Mouse (Mus musculus) activated CD4-positive, CD25-positive, alpha-beta regulatory T cell, adult 4 months (primary cell): ENCODE measurements at regions not wholly inside any gene's neighbourhood (a gene's known extent, or its start where the extent isn't known, plus 50 kb on each side); places are given as distances from the start of the nearest gene placed in this dataset.

Experiments used
- ATAC-seq: one replicate; pipeline ENCODE4 v1.8.0; 2017

DNA sequence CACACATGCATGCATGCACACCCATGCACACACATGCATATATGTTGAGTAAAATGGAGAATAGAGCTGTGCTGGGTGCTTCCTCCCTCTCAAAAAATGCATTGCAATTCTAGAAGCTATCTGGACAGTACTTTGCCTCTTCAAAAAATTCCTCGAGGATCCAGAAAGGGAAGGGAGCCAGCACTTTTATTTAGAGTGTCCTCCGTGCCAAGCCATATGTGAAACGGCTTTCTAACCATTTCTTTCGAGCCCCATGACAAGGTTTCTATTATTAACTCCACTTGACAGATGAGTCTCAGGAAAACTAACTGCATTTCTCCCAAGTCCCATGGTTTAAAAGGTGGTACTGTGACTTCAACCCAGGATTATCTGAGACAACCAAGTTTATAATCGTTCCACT is 140.7 kb upstream of the Usp24 start:
- ATAC-seq: no peak

- ATAC-seq: no peak
Measured at GRCm38 (mm10) chr4:106185745-106186501, 130.1 kb upstream of the Usp24 start.

DNA sequence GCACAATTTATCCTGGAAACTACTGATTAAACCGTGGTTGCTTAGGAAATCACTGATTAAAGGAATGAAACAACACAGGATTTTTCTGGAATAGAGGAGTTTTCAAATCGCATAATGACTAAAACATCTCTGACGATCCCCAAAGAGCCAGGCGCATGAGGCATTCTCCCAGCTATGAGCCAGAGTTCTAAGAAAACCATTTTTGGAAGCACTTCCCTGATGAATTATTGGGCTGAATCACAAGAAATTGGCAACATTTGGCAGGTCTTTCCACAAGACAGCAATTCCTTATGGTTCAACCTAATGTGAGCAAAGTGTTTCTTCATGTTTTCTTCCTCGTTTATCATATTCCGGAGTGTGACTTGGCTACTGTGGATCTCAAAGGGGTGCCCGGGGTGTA is 129.3 kb upstream of the Usp24 start:
- no peak for ATAC-seq

GRCm38 (mm10) chr4:106190248-106190647 is 125.8 kb upstream of the Usp24 start:
- no peak for ATAC-seq

DNA sequence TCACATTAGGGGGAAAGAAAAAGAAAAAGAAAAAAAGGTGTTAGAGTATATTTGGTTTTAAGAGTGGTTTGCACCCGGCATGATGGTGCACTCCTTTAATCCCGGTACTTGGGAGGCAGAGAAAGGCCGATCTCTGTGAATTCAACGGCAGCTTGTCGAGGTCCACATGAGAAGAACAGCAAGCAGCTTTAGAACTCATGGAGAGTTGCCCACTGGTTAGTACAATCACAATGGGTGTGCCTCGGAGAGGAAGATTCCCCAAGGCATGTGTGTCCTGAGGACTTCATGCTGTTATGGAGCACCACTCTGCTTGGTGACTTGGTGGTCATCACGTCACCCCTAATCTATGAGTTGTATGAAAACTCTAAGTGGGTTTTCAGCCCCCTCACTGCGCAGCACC is 124.7 kb upstream of the Usp24 start:
- ATAC-seq: no peak

DNA sequence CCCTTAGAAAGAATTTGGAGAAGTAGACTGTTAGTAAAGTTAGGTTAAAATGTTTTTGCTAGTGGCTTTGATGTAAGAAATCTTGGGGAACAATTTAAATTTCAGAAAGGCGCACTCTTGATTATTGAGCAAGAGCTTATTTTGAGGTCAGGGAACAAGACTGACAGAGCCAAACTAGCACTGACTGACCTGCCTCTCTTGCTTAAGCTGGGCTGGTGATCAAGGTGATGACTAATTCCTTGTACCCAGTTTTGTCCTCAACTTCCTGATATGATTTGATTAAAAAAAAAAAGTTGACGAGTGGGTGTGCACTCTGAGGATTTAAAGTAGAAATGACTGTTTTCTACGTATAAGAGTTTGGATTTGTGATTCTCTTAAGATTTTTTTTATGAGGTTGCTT is 124.2 kb upstream of the Usp24 start:
- no peak for ATAC-seq

DNA sequence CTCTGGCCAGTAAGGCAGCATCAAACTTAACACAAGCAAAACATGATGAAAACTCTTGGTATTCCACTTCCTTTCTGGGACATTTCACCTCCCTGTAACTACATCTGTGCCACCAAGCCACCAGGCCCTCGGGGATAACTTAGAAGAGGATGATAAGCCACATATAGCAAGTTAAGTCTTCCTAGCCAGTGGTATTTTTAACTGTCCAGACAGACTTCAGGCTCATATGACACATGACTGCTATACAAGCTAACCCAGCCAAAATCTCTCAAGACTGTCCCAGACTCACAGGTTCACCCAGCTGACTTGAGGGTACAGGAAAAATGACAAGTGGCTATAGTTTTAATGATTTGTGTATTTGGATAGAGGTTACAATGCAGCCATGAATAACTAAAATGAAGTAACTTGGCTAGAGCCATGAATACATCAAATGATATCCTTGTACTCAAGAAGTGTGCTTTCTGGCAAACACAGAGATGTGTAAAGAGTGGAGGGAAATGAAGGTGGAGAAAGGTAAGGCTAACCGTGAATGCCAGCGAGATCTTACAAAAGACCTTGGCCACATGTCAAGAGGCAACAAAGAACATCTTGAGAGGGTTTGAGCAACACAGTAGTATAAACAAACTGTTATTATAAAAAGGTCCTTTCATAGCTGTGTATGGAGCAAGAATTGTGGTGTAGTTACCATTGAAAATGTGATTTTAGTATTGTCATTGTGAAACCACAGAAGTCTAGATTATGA is 122.6 kb upstream of the Usp24 start:
- ATAC-seq: no peak

DNA sequence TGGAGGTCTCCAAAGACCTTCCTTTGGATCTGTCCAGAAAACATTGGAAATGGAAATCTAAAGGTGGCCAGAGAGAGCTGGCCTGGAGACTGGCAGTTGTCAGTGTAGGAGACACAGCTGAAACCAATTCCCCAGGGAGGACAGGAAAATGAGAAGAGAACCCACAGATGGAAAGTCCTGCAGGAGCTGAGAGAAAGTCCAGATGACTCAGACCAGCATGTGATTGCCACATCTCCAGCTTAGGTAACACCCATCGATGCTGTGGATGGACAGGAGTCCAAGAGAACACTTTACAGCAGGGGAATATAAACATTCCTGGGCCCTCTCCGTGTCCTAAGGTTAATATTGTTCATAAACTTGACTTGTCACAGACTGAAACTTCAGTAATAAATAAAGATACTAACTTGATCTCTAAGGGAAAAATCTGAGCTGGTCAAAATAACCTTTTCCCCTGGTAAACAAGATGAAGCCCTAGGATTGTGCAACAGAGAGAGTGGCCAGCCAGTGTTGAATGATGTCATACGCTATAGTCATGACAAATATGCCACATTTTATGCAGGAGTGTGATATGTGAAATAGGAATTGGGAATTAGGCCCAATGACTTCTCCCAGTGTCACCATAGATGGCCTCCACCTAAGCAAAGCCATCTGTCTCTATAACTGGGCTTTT is 120.4 kb upstream of the Usp24 start:
- ATAC-seq: no peak

DNA sequence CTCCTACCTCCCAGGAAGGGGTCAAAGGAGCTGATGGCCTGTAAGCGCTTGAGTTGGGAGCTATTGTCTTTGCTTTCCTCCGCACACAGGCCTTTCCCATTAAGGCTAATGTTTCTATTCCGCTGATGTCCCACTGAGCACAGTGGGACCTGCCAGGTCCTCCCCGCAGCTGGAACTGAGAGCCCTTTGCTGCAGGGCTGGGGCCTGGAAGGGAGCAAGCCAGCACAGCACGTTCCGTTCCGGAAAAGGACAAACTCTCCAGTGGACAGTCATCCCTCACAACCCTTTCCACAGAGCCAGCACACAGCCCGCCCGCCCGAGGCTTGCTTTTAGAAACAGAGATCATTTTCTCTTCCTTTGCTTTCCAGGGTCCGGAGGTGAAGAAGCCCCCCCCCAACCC is 116.2 kb upstream of the Usp24 start:
- no peak for ATAC-seq

- ATAC-seq: no peak
Measured at GRCm38 (mm10) chr4:106200241-106200640, 115.8 kb upstream of the Usp24 start.

- no peak for ATAC-seq
Measured at GRCm38 (mm10) chr4:106202554-106202953, 113.5 kb upstream of the Usp24 start.

- no peak for ATAC-seq
Measured at GRCm38 (mm10) chr4:106205200-106205599, 110.8 kb upstream of the Usp24 start.

DNA sequence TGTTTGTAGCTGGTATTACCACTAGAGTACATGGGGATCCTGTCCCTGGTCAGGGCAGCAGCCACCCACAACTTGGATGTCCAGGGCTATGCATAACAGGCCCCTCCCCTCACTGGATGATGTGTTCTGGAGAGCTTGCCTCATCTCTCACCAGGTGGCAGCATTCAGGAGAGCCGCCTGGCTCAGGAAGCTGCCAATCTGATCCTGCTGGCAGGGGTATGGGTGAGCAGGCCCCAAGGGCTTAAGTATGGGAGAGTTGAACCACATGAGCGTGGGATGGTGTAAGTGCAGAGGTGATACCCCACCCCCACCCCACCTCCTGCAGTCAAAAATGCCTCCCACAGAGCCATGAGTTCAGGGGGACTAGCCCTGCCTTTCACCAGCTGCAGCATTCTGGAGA is 110.0 kb upstream of the Usp24 start:
- ATAC-seq: no peak

GRCm38 (mm10) chr4:106209465-106209864 is 106.5 kb upstream of the Usp24 start:
- no peak for ATAC-seq

DNA sequence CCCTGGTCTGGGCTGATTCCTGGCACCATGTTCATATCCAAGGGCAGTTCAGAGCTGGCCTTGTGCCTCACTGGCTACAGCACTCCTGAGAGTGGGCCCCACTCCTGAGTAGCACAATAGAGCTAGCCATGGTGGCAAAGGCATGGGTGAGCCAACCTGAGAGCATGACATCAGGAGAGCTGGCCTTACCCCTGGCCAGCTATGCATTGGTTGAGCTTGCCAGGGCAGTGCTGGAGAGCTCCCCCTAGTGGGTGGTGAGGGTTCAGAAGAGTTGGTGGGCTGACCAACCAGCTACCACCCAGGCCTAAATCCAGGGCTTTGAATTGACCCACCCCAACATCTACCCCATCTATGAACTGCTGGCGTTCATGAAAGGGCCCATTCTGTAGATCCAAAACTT is 106.0 kb upstream of the Usp24 start:
- no peak for ATAC-seq

DNA sequence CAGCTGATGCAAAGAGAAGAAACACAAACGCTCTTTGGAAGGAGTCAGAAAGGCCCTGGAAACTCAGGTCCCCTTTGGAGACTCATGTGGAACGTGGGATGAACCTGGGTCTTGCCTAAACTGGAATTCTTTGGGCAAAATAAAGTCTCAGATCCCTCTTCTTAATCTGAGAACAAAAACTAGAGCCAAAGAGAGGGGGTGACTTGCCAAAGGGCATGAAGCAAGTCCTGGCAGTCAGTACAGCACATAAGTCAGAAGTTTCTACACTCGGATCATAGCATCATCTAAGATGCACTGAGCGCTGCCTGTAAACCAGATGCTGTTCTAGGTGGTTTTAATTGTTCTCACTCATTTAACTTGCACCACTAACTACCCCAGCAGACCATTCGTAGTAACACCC is 101.8 kb upstream of the Usp24 start:
- no peak for ATAC-seq

- no peak for ATAC-seq
Measured at GRCm38 (mm10) chr4:106220621-106221020, 95.4 kb upstream of the Usp24 start.

DNA sequence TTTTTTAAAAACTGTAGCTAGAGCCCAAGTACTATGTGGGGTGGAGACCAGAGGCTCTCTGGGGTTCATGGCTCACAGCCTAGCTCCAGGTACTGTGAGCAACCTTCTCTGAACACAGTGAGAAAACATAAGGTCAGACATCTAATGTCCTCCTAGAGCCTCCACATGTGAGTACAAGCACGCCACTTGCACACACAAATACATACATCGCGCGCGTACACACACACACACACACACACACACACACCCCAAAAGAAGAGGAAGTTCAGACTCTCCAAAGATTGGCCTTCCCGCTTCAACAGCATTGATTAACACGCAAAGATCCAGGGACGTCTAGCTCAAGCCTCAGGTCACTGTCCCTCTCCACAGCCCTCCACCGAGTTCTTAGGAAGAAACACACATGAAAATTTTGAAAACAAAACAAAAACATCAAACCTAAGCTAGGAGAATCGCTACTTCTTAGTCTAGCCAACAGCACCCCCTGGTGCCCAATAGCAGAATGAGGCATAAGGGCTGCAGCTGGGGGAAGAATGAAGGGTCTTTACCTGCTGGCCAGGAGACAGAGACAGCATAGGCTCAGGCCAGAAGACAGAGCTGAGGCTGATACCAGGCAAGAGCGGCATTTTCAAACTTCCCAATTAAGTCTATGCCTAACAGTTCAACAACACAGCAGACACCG is 90.7 kb upstream of the Usp24 start:
- peak; percentile 54 for ATAC-seq

DNA sequence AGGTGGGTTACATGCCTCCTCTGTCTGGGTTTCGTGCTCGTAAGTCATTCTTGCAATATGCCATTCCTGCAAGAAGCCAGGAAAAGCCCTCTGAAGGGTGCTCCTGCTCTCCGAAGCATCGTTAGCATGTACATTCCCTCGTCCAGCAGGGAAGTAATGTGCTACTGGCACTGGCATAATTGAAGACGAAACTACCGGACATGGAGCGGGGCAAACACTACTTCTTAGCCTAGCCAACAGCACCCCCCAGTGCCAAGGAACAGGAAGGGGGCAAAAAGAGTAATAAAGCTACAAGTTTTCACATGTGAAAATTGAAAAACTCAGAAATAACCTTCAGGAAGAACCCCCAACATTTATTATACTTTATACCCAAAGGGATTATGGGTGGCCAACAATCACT is 88.6 kb upstream of the Usp24 start:
- no peak for ATAC-seq

DNA sequence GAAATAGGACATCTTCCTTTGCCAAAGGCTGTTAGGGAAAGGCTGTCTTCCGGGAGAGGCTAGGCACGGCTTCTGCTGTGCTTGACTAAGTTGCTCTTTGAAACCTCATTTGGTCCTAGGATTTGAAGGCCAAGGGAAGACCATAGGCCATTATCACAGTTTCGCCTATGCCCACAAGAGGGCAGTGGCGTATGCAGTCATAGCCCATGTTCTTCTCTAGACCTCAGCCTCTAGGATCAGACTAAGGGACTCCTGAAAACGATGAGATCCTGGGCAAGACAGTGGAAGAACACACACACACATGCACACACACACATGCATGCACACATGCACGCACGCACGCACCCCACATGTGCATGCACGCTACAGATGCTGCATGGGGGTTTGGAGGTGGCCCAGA is 87.5 kb upstream of the Usp24 start:
- ATAC-seq: peak; percentile 61

- ATAC-seq: no peak
Measured at GRCm38 (mm10) chr4:106229526-106229925, 86.5 kb upstream of the Usp24 start.

DNA sequence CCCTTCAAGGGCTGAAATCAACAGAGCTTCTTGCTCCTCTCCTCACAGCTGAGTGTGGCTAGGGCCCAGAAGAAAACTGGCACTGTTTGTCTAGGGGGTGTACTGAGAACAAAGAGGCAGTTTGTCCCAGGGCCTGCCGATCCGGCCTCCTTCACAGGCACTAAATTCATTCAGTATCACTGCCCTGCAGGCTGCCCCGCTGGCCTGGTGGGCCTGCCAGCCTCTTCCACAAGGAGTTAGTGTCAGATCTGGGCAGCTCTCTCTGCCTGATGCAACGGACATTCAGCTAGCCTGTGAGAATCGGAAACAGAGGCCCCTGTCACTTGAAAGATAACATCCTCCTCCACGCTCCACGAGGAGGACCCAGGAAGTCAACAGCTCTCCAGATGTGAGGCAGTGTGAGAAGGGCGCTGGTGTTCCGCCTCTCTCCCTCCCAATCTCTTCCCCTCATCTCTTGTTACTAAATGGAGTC is 83.5 kb upstream of the Usp24 start:
- ATAC-seq: no peak

DNA sequence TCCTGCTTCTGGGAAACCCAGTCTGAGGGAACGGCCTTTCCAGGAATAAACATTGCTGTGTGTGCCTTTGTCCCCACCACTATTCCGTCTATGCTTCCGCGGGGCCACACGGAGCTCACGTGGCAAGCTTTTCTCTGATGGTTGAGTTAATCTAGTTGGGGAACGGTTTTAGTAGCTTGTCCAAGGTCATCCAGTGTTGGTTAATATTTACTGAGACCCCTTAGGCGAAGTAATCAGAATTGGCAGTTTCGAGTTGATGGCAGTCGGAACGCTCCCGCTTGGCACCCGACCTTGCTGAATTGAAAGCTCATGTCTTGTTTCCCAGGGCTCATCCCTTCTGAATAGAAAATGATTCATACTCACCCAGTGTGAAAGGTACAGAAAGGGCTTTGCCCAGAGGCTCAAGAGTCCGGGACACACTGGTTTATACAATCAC is 71.6 kb upstream of the Usp24 start:
- ATAC-seq: no peak
